ENCODE assay signal across 23 mouse cellular contexts in genomic region chr17:8286987-8287386, GRCm38 (mm10). TPM values are rescaled to one million over a fixed set of nuclear protein-coding genes. Genes with fewer than 3 reads are reported as not detected.
"Had no signal": no experiment of that assay in that cellular context is flagged by ENCODE, and none has a peak within 500 bp of the region (broad histone marks: within the 10 kb centered on the region; RNA-seq: fewer than 3 reads in every experiment).

No protein-coding gene starts in this region.

- ATAC-seq: lung, postnatal 0 days; midbrain, embryonic 16.5 days had no signal

- H3K9ac ChIP-seq: lung, embryonic 15.5 days; neural tube, embryonic 13.5 days; neural tube, embryonic 15.5 days had no signal

- DNase-seq: lung, adult 2 months; lung, postnatal 14 days; lung, postnatal 36 days; midbrain, embryonic 14.5 days; retina, postnatal 1 day; right cerebral cortex, adult 18-20 months; right cerebral cortex, postnatal 25 days; right cerebral cortex, postnatal 4 days; spleen, adult 18-20 months; thymus, adult 18-20 months; thymus, postnatal 14 days; thymus, postnatal 36 days had no signal

- H3K4me2 ChIP-seq: lung, embryonic 15.5 days; midbrain, embryonic 11.5 days; neural tube, embryonic 13.5 days; neural tube, embryonic 15.5 days had no signal

- H3K4me3 ChIP-seq: lung, embryonic 15.5 days; megakaryocyte, embryonic 14.5 days; myocyte; neural tube, embryonic 13.5 days; neural tube, embryonic 15.5 days had no signal

- H3K27ac ChIP-seq: lung, embryonic 15.5 days; macrophage; neural tube, embryonic 13.5 days; neural tube, embryonic 15.5 days had no signal

- H3K9me3 ChIP-seq: lung, embryonic 15.5 days; neural tube, embryonic 13.5 days; neural tube, embryonic 15.5 days had no signal

- H3K27me3 ChIP-seq: lung, embryonic 15.5 days; megakaryocyte, embryonic 14.5 days; neural tube, embryonic 13.5 days; neural tube, embryonic 15.5 days had no signal

RNA-seq across cellular contexts. Expression of gene Ccr6, which starts 51.1 kb away (rescaled TPM):
- total RNA-seq: megakaryocyte progenitor cell, adult 5-6 weeks had no signal
- polyA plus RNA-seq: lung, embryonic 15.5 days; macrophage; midbrain, embryonic 14.5 days; midbrain, embryonic 16.5 days; myocyte; neural tube, embryonic 11.5 days; neural tube, embryonic 13.5 days; neural tube, embryonic 15.5 days had no signal
